Mouse (Mus musculus): Measurements from ENCODE around the gene Ube2cbp. TPM values are rescaled to one million over a fixed set of nuclear protein-coding genes. Genes with fewer than 3 reads are reported as not detected.

Gene Ube2cbp
- total RNA-seq, 2 experiments from 2014 or later: 3.1 to 3.7 TPM

DNA sequence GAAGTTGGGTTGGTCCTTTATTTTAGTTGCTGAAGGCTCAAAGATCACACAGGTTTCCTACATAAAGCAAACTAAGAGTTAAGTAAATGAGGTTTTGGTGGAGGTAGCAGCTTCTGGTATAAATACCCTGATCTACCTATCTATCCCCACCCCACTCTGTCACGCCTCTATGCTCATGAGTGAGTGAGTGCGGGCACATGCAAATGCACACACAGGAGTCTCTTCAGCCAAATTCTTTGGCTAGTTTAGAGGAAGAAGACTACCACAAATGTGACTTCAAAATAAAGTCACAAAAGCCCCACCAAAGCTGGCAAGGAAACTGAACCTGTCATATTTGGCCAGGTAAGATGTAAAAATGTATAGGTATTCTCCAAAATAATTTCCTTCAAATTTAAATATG, 149.1 kb downstream of the Ube2cbp start:
- no peak for DNase-seq

DNA sequence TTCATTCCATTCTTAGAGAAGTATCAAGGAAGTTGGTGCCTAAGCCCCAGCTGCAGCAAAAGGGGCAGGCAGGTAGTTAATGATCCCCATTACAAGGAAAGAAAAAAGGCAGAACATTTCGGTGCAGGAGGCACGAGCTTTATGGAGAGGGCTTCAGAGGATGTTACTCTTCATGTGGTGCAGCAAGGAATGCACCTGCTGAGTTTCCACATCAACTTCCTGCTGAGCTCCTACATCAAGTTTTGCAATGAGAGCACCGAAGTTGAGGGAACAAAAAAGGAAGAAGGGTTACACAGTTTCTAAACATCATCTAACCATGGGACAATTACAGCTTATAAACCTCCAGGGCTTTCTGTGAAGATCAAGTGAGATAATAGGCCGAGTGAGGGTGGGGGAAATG, 156.1 kb downstream of the Ube2cbp start:
- no peak for DNase-seq

DNA sequence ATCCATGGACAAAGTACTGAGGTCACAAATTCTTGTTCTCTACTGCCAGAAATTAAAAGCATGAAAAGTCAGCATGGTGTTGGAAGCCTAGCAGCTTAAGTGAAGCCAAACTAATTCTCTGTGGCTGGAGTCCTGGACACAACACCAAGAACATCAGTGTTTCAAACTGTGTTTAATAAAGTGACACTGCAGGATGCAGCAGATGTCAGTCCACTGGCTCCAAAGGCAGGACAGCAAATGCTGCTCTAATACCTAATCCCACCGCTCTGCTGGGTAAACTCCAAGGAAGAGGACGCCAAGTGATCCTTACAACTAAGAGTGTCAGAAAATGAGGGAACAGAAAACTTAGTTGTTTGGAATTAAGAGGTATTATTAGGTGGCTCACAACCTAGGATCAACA, 158.2 kb downstream of the Ube2cbp start:
- no peak for DNase-seq

DNA sequence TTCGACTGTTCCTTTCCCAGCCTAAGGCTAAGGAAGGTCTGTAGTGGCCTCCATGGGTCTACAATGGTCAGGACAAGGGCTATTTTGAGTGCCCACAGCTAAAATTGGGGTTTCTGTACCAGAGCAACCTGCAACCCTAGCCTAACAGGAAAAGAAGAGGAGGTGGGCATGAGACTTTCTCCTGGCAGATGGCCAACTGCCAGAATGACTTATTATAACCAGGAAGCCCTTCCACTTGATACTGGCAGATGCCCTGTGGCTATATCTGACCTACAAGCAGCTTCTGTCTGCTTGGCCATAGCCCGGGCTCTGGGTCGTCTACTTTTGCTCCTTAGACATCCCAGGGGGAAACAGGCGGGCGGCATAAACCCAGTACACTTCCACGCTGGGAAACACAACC, 163.3 kb downstream of the Ube2cbp start:
- DNase-seq: no peak

DNA sequence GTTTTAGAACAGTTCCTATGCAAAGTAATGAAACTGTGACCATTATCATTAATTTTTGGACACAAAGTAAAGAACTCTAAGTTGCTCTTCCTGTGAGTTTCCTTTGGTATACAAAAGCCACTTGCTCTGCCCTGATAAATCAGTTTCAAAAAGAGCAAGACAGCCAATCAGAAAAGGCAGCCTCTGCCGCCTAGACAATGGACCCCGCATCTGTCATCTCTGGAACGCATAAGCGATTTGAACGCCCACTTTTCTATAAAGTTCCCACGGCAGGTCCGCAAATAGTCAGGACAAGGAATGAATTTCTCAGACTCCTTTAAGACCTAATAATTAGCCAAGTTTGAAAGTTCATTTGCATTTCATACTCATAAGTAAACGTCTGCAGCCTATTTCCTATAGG, 166.2 kb downstream of the Ube2cbp start:
- no peak for DNase-seq

DNA sequence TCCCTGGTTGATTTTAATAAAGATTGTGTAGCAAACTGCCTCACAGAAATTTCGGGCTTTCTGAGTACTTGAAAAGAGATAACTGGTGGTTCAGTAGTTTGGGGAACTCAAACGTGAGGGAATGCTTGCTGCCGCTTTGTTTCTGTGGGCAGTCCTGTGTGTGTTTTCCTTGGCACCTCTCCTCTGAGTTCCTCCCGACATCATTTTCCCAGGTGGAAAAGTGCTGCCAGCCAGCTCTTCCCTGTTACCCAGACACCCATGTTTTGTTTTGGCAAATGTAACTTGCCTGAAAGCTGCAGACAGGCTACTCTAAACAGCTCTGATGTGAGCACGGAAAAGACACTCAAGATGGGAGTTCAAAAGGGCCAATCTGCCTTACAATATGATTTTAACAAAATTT, 166.6 kb downstream of the Ube2cbp start:
- DNase-seq: no peak

DNA sequence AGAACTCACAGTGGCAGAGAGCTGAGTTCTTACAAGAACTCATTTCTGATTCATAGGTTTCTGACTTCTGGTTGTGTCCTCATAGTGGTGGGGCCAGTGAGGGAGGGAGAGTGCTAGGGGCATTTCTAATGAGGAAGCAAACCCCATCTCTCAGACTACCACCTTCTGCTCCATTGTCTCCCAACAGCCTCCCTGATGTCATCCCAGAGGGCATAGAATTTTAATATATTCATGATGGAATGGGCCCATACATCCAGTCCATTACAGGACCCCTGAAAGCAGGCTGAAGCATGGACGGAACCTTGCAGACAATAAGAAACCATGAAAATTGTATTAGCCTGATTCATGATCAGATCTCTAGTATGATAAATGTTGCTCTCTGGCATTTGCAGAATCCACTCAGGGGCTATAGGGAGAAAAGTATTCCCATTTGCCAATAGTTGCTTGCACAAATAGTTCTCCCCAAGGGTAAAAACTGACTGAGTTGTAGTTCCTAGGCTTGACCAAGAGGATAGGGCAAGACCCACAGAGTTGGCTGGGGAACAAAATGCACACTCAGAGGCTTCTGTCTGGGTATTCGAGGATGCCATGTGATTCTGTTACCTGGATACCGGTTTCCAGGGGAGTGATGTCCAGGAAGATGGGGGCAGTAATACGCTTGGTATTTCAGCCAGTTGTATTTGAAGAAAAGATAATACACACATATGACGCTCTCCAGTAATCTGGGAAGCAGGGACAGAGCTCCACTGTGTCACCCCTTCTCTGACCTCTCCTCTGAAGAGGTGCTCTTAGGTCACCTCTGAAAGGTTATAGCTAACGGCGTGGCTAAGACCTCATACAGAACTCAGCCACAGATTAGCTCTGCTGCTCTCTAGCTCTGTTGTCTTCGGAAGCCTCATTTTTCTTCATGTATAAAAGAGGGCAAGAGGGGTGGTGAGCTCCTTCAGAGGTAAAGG, 167.8 kb downstream of the Ube2cbp start:
- no peak for DNase-seq

DNA sequence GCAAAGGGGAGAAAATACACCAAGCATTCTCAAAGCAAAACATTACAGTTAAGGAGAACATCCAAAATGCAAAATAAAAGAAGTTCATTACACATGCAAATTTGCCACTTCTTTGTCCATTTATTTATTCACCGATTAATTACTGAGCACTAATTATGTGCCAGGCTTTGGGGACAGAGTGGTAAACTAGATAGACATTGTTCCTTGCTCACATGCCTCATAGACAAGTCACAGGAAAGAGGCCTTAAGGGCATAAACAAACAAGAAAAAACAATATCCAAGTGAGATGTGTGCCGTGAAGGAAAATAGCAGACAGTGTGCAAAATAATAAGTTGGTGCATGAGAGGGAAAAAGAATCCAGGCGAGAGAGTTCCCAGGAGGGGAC, 177.2 kb downstream of the Ube2cbp start:
- no peak for DNase-seq

DNA sequence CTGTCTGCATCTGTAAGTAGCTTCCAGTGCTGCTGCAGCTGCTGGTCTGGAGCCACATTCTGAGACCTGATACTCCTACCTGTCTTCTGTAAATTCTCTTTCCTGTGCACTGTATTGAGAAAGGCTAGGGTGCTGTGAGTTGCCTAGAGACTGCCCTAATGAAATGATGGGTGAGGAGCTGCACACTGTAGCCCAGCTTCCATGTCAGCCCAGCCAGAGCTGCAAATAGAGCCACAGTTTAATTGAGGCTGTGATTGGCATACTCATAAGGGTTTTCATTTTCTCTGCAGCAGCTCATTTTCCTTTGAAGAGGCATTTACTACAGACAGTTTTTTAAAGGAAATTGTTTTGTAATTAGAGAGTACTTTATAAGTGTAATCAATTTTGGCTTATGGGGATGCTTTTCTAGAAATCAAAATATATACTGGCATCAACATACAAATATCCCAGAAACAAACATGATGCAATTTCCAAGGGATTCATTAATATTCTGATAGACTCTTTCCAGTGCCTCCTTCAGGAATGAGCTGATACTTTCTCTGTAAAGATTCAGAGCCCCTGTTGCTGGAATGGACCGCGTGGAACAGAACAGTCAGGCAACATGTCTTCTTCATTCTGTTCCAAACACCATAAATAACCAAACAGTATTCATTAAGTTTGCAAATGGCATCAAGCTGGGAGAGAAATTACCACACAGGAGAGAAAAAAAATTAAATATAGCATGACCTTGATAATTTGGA, 177.8 kb downstream of the Ube2cbp start:
- no peak for DNase-seq

DNA sequence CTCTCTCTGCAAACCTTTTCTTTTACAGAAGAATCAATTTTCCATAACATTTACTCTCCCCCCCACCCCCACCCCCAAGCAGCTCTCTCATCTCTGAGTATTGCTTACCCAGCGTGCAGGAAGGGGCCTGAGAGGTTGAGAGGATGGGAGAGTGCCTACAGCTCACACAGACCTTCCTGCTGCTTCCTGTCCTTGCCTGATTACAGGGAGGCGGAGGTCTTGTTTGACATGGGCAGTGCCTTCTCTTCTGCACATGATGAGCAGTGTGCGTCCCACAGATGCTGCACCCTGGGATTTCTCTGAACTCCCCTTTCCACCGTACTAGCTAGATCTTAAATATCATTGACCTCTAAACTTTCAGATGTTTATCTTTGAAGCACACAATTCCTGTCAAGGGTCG, 182.2 kb downstream of the Ube2cbp start:
- DNase-seq: no peak

DNA sequence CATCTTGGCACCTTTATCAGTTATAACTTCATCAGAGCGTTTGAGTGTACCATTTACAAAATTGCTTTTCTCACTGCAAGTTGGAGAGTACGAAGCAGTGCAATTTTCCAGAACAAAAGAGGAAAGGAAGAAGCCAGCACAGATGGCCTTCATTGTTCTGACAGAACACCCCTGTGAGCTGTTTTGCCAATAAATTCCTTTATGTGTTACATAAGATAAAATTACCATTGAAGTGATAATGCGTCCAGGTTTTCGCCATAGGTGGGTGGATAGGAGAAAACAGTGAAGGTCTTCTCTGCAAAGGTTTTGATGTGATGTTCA, 183.6 kb downstream of the Ube2cbp start:
- no peak for DNase-seq

DNA sequence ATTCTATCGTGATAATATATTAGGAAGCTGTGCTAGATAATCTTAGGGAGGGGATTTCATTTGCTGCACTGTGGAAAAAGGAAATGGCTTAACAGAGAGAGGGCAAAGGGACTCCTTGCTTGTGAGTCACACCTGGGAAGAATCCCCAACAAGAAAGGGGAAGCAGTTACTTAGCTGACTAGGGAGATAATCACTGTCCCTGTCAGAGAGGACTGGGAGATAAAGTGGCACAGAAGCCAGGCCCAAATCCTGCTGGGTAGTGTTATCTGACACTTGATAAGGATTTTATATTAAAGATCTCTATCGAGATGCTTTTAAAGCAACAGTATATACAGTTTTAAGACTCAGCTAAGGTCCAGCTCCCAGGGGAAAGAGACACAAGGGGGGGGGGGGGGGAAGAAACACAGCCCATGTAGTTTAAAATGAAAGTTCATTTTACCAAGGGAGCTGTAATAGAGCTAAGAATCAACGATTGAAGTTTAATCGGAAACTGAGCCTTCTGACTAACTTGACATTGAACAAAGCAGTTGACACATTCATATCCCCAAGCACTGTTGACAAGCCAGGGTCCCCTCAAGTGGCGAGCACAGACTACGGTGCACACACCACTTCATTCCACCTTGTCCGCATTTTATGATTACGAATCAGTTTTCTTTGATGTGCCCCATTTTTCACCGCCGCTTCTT, 184.1 kb downstream of the Ube2cbp start:
- DNase-seq: no peak

DNA sequence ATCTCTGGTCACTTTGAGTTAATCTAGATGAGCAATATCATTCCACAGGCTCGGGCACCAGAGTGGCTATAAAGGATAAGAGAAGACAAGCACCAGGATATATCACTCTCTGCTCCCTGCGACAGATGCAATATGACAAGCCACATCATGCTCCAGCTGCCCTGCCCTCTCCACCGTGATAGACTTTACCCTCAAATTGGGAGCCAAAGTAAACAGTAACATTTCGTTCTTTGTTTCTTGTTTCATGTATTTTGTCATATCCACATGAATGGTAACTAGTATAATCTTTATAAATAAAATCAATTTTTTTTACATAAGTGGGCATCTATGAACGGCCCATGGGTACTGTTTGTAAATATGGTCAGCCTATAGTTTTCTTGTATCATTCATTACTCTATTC, 195.2 kb downstream of the Ube2cbp start:
- DNase-seq: no peak

DNA sequence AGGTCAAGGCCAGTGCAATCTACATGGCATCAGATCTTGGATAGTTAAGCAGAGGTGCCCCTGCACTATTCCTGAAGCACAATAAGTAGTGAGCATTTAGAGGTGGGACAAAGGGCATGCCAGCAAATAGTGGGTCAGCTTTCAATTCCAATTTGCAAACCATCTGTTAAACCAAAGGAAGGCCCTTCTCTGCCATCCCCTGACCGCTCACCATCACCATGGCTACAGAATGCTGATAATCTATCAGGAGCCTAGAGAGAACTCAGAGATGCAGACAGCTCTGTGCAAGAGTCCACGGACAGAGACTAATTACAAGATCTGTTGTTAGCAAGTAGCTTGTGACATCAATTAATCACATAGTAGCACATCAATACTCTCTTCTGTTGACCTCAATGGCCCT, 198.1 kb downstream of the Ube2cbp start:
- no peak for DNase-seq

Other genes starting within 250 kb of the Ube2cbp start
- 10 to 100 TPM; 22.9 to 32.9 TPM for gene Dop1a, start 2.2 kb upstream of the Ube2cbp start, total RNA-seq (2021)
- 10 to 100 TPM; 21.7 to 24.1 TPM for gene Pgm3, start 106.9 kb upstream of the Ube2cbp start, total RNA-seq (2021)
- 1 to 10 TPM; 4.4 to 6.5 TPM for gene Rwdd2a, start 107.0 kb upstream of the Ube2cbp start, total RNA-seq (2021)
- gene Me1, start 231.0 kb upstream of the Ube2cbp start, total RNA-seq (2021): 100 to 1,000 TPM; 231 to 293 TPM